ENCODE assay signal across 8 mouse cellular contexts in genomic region chr5:66545573-66546141, GRCm38 (mm10).
DNase-seq lines count a peak whose midpoint lies in the region; ATAC-seq lines count a peak whose summit lies in the region.

No protein-coding gene starts in this region.

- H3K4me2 ChIP-seq in neural tube, embryonic 11.5 days (ENCODE audit: low read depth): no peak overlapping the region
- H3K4me2 ChIP-seq in hindbrain, embryonic 16.5 days (ENCODE audit: low read length): peak overlapping the region; percentile 41

- peak; percentile 84 for ATAC-seq in neural tube, embryonic 11.5 days (ENCODE audit: insufficient read depth, low FRiP score, low TSS enrichment)
- ATAC-seq in hindbrain, embryonic 16.5 days: peak; percentile 84

- peak; percentile 43 to 45 for DNase-seq in cerebellum, postnatal 25 days
- no peak for DNase-seq in cerebellum, postnatal 4 days (ENCODE audit: low spot score in 2 of 2)
- peak; percentile 51 for DNase-seq in neural tube, embryonic 11.5 days (ENCODE audit: low spot score)
- no peak for DNase-seq in neural tube, embryonic 10.5 days (ENCODE audit: extremely low spot score, low spot score)
- peak; percentile 46 for DNase-seq in telencephalon, adult 2 months (ENCODE audit: low read depth, low spot score)
- no peak for DNase-seq in gastrocnemius, adult 18-20 months (ENCODE audit: low spot score)
- no peak for DNase-seq in B cell, adult 2 months

- H3K36me3 ChIP-seq in neural tube, embryonic 11.5 days (ENCODE audit: control insufficient read depth, insufficient read depth, low read length): no peaks in the 10 kb centered on the region
- no peaks in the 10 kb centered on the region for H3K36me3 ChIP-seq in hindbrain, embryonic 16.5 days (ENCODE audit: control insufficient read depth, insufficient read depth, low read length)

- H3K4me3 ChIP-seq in neural tube, embryonic 11.5 days (ENCODE audit: low read depth, low read length): no peak overlapping the region
- H3K4me3 ChIP-seq in hindbrain, embryonic 16.5 days (ENCODE audit: low read length): no peak overlapping the region

- no peak overlapping the region for H3K9ac ChIP-seq in neural tube, embryonic 11.5 days (ENCODE audit: low read length)
- H3K9ac ChIP-seq in hindbrain, embryonic 16.5 days (ENCODE audit: low read depth, low read length): peak overlapping the region; percentile 39; the same call in 1 of the 2 replicates

- H3K9me3 ChIP-seq in neural tube, embryonic 11.5 days (ENCODE audit: control insufficient read depth, low read length): peaks cover 4% of the 10 kb centered on the region
- no peaks in the 10 kb centered on the region for H3K9me3 ChIP-seq in hindbrain, embryonic 16.5 days (ENCODE audit: control insufficient read depth, low read length)

- H3K27me3 ChIP-seq in neural tube, embryonic 11.5 days (ENCODE audit: control insufficient read depth, insufficient read depth, low read length): no peaks in the 10 kb centered on the region
- H3K27me3 ChIP-seq in hindbrain, embryonic 16.5 days (replicated peaks; ENCODE audit: control insufficient read depth, insufficient read depth, low read length): no peaks in the 10 kb centered on the region

- no peaks in the 10 kb centered on the region for H3K4me1 ChIP-seq in neural tube, embryonic 11.5 days (ENCODE audit: control insufficient read depth, insufficient read depth, low read length)
- peaks cover 10% of the 10 kb centered on the region for H3K4me1 ChIP-seq in hindbrain, embryonic 16.5 days (ENCODE audit: control insufficient read depth, insufficient read depth, low read depth, low read length)

- H3K27ac ChIP-seq in neural tube, embryonic 11.5 days (ENCODE audit: low read depth, low read length): peak overlapping the region; percentile 46
- H3K27ac ChIP-seq in hindbrain, embryonic 16.5 days (ENCODE audit: low read depth, low read length): peak overlapping the region; percentile 69

- 33% methylated on average over 10 of the region's 10 CpGs for WGBS in neural tube, embryonic 11.5 days
- 12% methylated on average over 10 of the region's 10 CpGs for WGBS in hindbrain, embryonic 16.5 days

Comparison
In these comparisons a context has a peak if more than half of its experiments do, and no peak if none do; other contexts are left out.
1. DNase-seq: peak in cerebellum, postnatal 25 days (2 of 2), neural tube, embryonic 11.5 days (single experiment) and telencephalon, adult 2 months (single experiment); none in cerebellum, postnatal 4 days (0 of 2), neural tube, embryonic 10.5 days (single experiment), gastrocnemius, adult 18-20 months (single experiment) and B cell, adult 2 months (0 of 2).